ENCODE assay signal across 14 mouse cellular contexts in genomic region chr9:35317233-35317980, GRCm38 (mm10). TPM values are rescaled to one million over a fixed set of nuclear protein-coding genes. Genes with fewer than 3 reads are reported as not detected.
DNase-seq lines count a peak whose midpoint lies in the region; ATAC-seq and TF ChIP-seq lines count a peak whose summit lies in the region.
"Had no signal": no experiment of that assay in that cellular context is flagged by ENCODE, and none has a peak within 500 bp of the region (broad histone marks: within the 10 kb centered on the region; RNA-seq: fewer than 3 reads in every experiment).

No protein-coding gene starts in this region.

- peak overlapping the region; percentile 82 for H3K27ac ChIP-seq in forebrain, embryonic 10.5 days
- no peak overlapping the region for H3K27ac ChIP-seq in forebrain, postnatal 0 days (ENCODE audit: low read depth, low read length)
- no peak overlapping the region for H3K27ac ChIP-seq in lung, postnatal 0 days (ENCODE audit: low read length)
- no peak overlapping the region for H3K27ac ChIP-seq in midbrain, embryonic 15.5 days

- no peaks in the 10 kb centered on the region for H3K36me3 ChIP-seq in forebrain, embryonic 10.5 days (replicated peaks)
- no peaks in the 10 kb centered on the region for H3K36me3 ChIP-seq in forebrain, postnatal 0 days (ENCODE audit: insufficient read depth)
- no peaks in the 10 kb centered on the region for H3K36me3 ChIP-seq in lung, postnatal 0 days (ENCODE audit: insufficient read depth, low read length)
- H3K36me3 ChIP-seq in midbrain, embryonic 15.5 days (replicated peaks), result no peaks in the 10 kb centered on the region

- 35% methylated on average over 9 of the region's 9 CpGs for WGBS in forebrain, embryonic 10.5 days
- WGBS in forebrain, postnatal 0 days, result 53% methylated on average over 9 of the region's 9 CpGs
- 67% methylated on average over 9 of the region's 9 CpGs for WGBS in lung, postnatal 0 days
- WGBS in midbrain, embryonic 15.5 days, result 47% methylated on average over 9 of the region's 9 CpGs

- no peak overlapping the region for H3K4me2 ChIP-seq in forebrain, postnatal 0 days (ENCODE audit: low read depth)
- H3K4me2 ChIP-seq in lung, postnatal 0 days (replicated peaks; ENCODE audit: low read depth, low read length), result no peak overlapping the region
- no peak overlapping the region for H3K4me2 ChIP-seq in midbrain, embryonic 15.5 days

- H3K4me3 ChIP-seq in forebrain, embryonic 10.5 days, result no peak overlapping the region
- no peak overlapping the region for H3K4me3 ChIP-seq in forebrain, postnatal 0 days (ENCODE audit: low read depth, low read length)
- no peak overlapping the region for H3K4me3 ChIP-seq in lung, postnatal 0 days (ENCODE audit: low read depth, low read length)
- no peak overlapping the region for H3K4me3 ChIP-seq in midbrain, embryonic 15.5 days

- no peak for TF ChIP-seq CTCF in forebrain, postnatal 0 days (IDR thresholded peaks at IDR 0.05; ENCODE audit: low read depth)
- TF ChIP-seq CTCF in lung, postnatal 0 days (IDR thresholded peaks at IDR 0.05), result no peak

- H3K9me3 ChIP-seq in forebrain, embryonic 10.5 days, result no peaks in the 10 kb centered on the region
- no peaks in the 10 kb centered on the region for H3K9me3 ChIP-seq in forebrain, postnatal 0 days (ENCODE audit: low read length)
- H3K9me3 ChIP-seq in lung, postnatal 0 days (ENCODE audit: low read length), result no peaks in the 10 kb centered on the region
- no peaks in the 10 kb centered on the region for H3K9me3 ChIP-seq in midbrain, embryonic 15.5 days

- no peak for ATAC-seq in forebrain, postnatal 0 days
- ATAC-seq in lung, postnatal 0 days, result peak; percentile 22; the same call in 1 of the 2 replicates
- ATAC-seq in midbrain, embryonic 15.5 days (replicated peaks), result peak; percentile 21; the same call in 1 of the 2 replicates
- ATAC-seq: forebrain, embryonic 14.5 days; liver, postnatal 0 days had no signal

- DNase-seq in forebrain, embryonic 10.5 days (ENCODE audit: extremely low spot score, low spot score), result no peak
- no peak for DNase-seq in forebrain, postnatal 0 days
- no peak for DNase-seq in lung, postnatal 0 days (ENCODE audit: low spot score)
- no peak for DNase-seq in lung, postnatal 25 days (ENCODE audit: low spot score)
- DNase-seq in frontal cortex, postnatal 10 days (ENCODE audit: low spot score in 2 of 2), result no peak
- no peak for DNase-seq in layer of hippocampus, adult 8-10 months (ENCODE audit: low spot score in 2 of 2)
- DNase-seq in natural killer cell, adult 2 months (ENCODE audit: low spot score in 2 of 2), result no peak
- DNase-seq: adrenal gland, postnatal 36 days; cerebellum, postnatal 14 days; liver, postnatal 0 days; right cerebral cortex, postnatal 4 days; thymus, postnatal 25 days had no signal

- peaks cover 95% of the 10 kb centered on the region for H3K27me3 ChIP-seq in forebrain, embryonic 10.5 days (ENCODE audit: poor library complexity, severe bottlenecking)
- H3K27me3 ChIP-seq in forebrain, postnatal 0 days (ENCODE audit: insufficient read depth, low read length), result no peaks in the 10 kb centered on the region
- H3K27me3 ChIP-seq in lung, postnatal 0 days (replicated peaks; ENCODE audit: insufficient read depth, low read length), result no peaks in the 10 kb centered on the region
- H3K27me3 ChIP-seq in midbrain, embryonic 15.5 days (replicated peaks), result 0 out of 2 replicates have a peak, but pooled peaks cover 3% of the 10 kb centered on the region

- H3K9ac ChIP-seq in forebrain, postnatal 0 days, result no peak overlapping the region
- H3K9ac ChIP-seq in lung, postnatal 0 days (replicated peaks; ENCODE audit: low read depth), result no peak overlapping the region
- no peak overlapping the region for H3K9ac ChIP-seq in midbrain, embryonic 15.5 days
- H3K9ac ChIP-seq: liver, postnatal 0 days had no signal

- TF ChIP-seq EP300 in lung, postnatal 0 days (IDR thresholded peaks at IDR 0.05), result no peak

- peaks cover 87% of the 10 kb centered on the region for H3K4me1 ChIP-seq in forebrain, embryonic 10.5 days
- H3K4me1 ChIP-seq in forebrain, postnatal 0 days (ENCODE audit: insufficient read depth), result 0 out of 2 replicates have a peak, but pooled peaks cover 4% of the 10 kb centered on the region
- no peaks in the 10 kb centered on the region for H3K4me1 ChIP-seq in lung, postnatal 0 days (ENCODE audit: insufficient read depth, low read depth, low read length)
- H3K4me1 ChIP-seq in midbrain, embryonic 15.5 days, result peaks cover 4% of the 10 kb centered on the region; the same call in 1 of the 2 replicates

RNA-seq across cellular contexts. Expression of gene Rpusd4, which starts 49.7 kb away (rescaled TPM):
- polyA plus RNA-seq in forebrain, embryonic 10.5 days (2016; fragmentation: Nextera tagmentation; extraction: Ambion mirVana), result 33.3 TPM in 2 replicates
- total RNA-seq in forebrain, postnatal 0 days (2014; rRNA removed), result 9.2 and 10.9 TPM in 2 replicates
- 10.2 and 11.4 TPM in 2 replicates for polyA plus RNA-seq in forebrain, postnatal 0 days (2015; fragmentation: Nextera tagmentation; extraction: Ambion mirVana)
- polyA plus RNA-seq in lung, postnatal 0 days (2015; fragmentation: Nextera tagmentation; extraction: Ambion mirVana), result 14.6 and 16.1 TPM in 2 replicates
- 17.3 and 18.8 TPM in 2 replicates for polyA plus RNA-seq in midbrain, embryonic 15.5 days (2015; fragmentation: Nextera tagmentation; extraction: Ambion mirVana)
- total RNA-seq in layer of hippocampus, adult 8-10 months (2022), result 10 to 100 TPM; 11.8 to 12.9 (median 12.1) TPM

RNA-seq across cellular contexts. Expression of gene Fam118b, which starts 49.8 kb away (rescaled TPM):
- polyA plus RNA-seq in forebrain, embryonic 10.5 days (2016; fragmentation: Nextera tagmentation; extraction: Ambion mirVana), result 64.9 and 70.2 TPM in 2 replicates
- 34.6 and 41.5 TPM in 2 replicates for total RNA-seq in forebrain, postnatal 0 days (2014; rRNA removed)
- 49.7 and 59.7 TPM in 2 replicates for polyA plus RNA-seq in forebrain, postnatal 0 days (2015; fragmentation: Nextera tagmentation; extraction: Ambion mirVana)
- polyA plus RNA-seq in lung, postnatal 0 days (2015; fragmentation: Nextera tagmentation; extraction: Ambion mirVana), result 25.8 and 27.5 TPM in 2 replicates
- polyA plus RNA-seq in midbrain, embryonic 15.5 days (2015; fragmentation: Nextera tagmentation; extraction: Ambion mirVana), result 64.5 and 66.3 TPM in 2 replicates
- total RNA-seq in layer of hippocampus, adult 8-10 months (2022), result 10 to 100 TPM; 23.9 to 32.9 (median 27.7) TPM
